Comparison of ENCODE assay signal across 27 mouse cellular contexts in genomic region chr8:121271542-121271941, GRCm38 (mm10).
A peak's percentile ranks its signal among the peaks of the same experiment; 100 is the strongest.
DNase-seq lines count a peak whose midpoint lies in the region; ATAC-seq and TF ChIP-seq lines count a peak whose summit lies in the region.
"Had no signal": no experiment of that assay in that cellular context is flagged by ENCODE, and none has a peak within 500 bp of the region (broad histone marks: within the 10 kb centered on the region; RNA-seq: fewer than 3 reads in every experiment).

No protein-coding gene starts in this region.

- no peaks in the 10 kb centered on the region for H3K36me3 ChIP-seq in kidney, adult 2 months (ENCODE audit: control insufficient read depth, insufficient read depth, low read length)
- no peaks in the 10 kb centered on the region for H3K36me3 ChIP-seq in limb, embryonic 10.5 days
- no peaks in the 10 kb centered on the region for H3K36me3 ChIP-seq in midbrain, postnatal 0 days (ENCODE audit: insufficient read depth, low read length)
- H3K36me3 ChIP-seq: embryonic facial prominence, embryonic 12.5 days; embryonic facial prominence, embryonic 15.5 days; forebrain, embryonic 12.5 days; G1E; heart, embryonic 10.5 days; heart, embryonic 13.5 days had no signal

- no peak overlapping the region for H3K27ac ChIP-seq in kidney, adult 2 months (ENCODE audit: insufficient read depth, low read depth, low read length)
- H3K27ac ChIP-seq in limb, embryonic 10.5 days, result peak overlapping the region; percentile 42; the same call in 1 of the 2 replicates
- no peak overlapping the region for H3K27ac ChIP-seq in midbrain, postnatal 0 days (ENCODE audit: low read depth, low read length)
- H3K27ac ChIP-seq: embryonic facial prominence, embryonic 12.5 days; embryonic facial prominence, embryonic 15.5 days; forebrain, embryonic 12.5 days; heart, adult 2 months; heart, embryonic 10.5 days; heart, embryonic 13.5 days; hindbrain, embryonic 14.5 days; hindbrain, postnatal 0 days had no signal

- H3K27me3 ChIP-seq in kidney, adult 2 months (replicated peaks; ENCODE audit: control insufficient read depth, insufficient read depth, low read length), result no peaks in the 10 kb centered on the region
- peaks cover 29% of the 10 kb centered on the region for H3K27me3 ChIP-seq in limb, embryonic 10.5 days (ENCODE audit: low read depth, poor library complexity, severe bottlenecking)
- H3K27me3 ChIP-seq in midbrain, postnatal 0 days (ENCODE audit: insufficient read depth, low read length), result no peaks in the 10 kb centered on the region
- H3K27me3 ChIP-seq: embryonic facial prominence, embryonic 12.5 days; embryonic facial prominence, embryonic 15.5 days; forebrain, embryonic 12.5 days had no signal

- no peak overlapping the region for H3K4me3 ChIP-seq in kidney, adult 2 months (ENCODE audit: insufficient read depth, low read depth, low read length)
- H3K4me3 ChIP-seq in limb, embryonic 10.5 days, result no peak overlapping the region
- no peak overlapping the region for H3K4me3 ChIP-seq in midbrain, postnatal 0 days (ENCODE audit: low read depth, low read length)
- H3K4me3 ChIP-seq: embryonic facial prominence, embryonic 12.5 days; embryonic facial prominence, embryonic 15.5 days; forebrain, embryonic 12.5 days; heart, adult 2 months; heart, embryonic 10.5 days; heart, embryonic 13.5 days had no signal

- WGBS in kidney, adult 2 months, result 84% methylated on average over 8 of the region's 8 CpGs
- 84% methylated on average over 8 of the region's 8 CpGs for WGBS in limb, embryonic 10.5 days
- 69% methylated on average over 8 of the region's 8 CpGs for WGBS in midbrain, postnatal 0 days

- no peaks in the 10 kb centered on the region for H3K9me3 ChIP-seq in limb, embryonic 10.5 days (replicated peaks)
- H3K9me3 ChIP-seq in midbrain, postnatal 0 days (ENCODE audit: low read length), result no peaks in the 10 kb centered on the region
- H3K9me3 ChIP-seq: embryonic facial prominence, embryonic 15.5 days; forebrain, embryonic 12.5 days; heart, embryonic 10.5 days; heart, embryonic 13.5 days had no signal

- no peak for TF ChIP-seq POLR2A in kidney, adult 2 months (IDR thresholded peaks at IDR 0.05; ENCODE audit: low read depth, low read length)

- no peak for ATAC-seq in midbrain, postnatal 0 days (ENCODE audit: low FRiP score)
- ATAC-seq: activated CD4-positive, CD25-positive, alpha-beta regulatory T cell, adult 4 months; forebrain, embryonic 16.5 days; hindbrain, postnatal 0 days; inflammation-experienced regulatory T-cells, adult 6 months had no signal

- TF ChIP-seq CTCF in kidney, adult 2 months (conservative IDR thresholded peaks at IDR 0.05; ENCODE audit: insufficient read depth, insufficient read length, low read depth, low read length), result no peak
- no peak for TF ChIP-seq CTCF in midbrain, postnatal 0 days (IDR thresholded peaks at IDR 0.05)

- no peaks in the 10 kb centered on the region for H3K4me1 ChIP-seq in kidney, adult 2 months (ENCODE audit: control insufficient read depth, insufficient read depth, low read length)
- H3K4me1 ChIP-seq in limb, embryonic 10.5 days, result peaks cover 25% of the 10 kb centered on the region
- H3K4me1 ChIP-seq in midbrain, postnatal 0 days (ENCODE audit: insufficient read depth, low read length), result no peaks in the 10 kb centered on the region
- H3K4me1 ChIP-seq: embryonic facial prominence, embryonic 12.5 days had no signal

- H3K4me2 ChIP-seq in midbrain, postnatal 0 days (ENCODE audit: low read depth, low read length, poor library complexity, severe bottlenecking), result no peak overlapping the region
- H3K4me2 ChIP-seq: embryonic facial prominence, embryonic 12.5 days; embryonic facial prominence, embryonic 15.5 days; forebrain, embryonic 12.5 days; heart, embryonic 13.5 days; hindbrain, embryonic 14.5 days had no signal

- H3K9ac ChIP-seq in midbrain, postnatal 0 days (replicated peaks; ENCODE audit: low read length, poor library complexity, severe bottlenecking), result no peak overlapping the region
- H3K9ac ChIP-seq: embryonic facial prominence, embryonic 12.5 days; embryonic facial prominence, embryonic 15.5 days; forebrain, embryonic 12.5 days; heart, embryonic 13.5 days; hindbrain, embryonic 14.5 days had no signal

- DNase-seq in adrenal gland, postnatal 14 days, result peak; percentile 37
- no peak for DNase-seq in adrenal gland, adult (ENCODE audit: inconsistent age in 2 of 2, low spot score in 1 of 2)
- peak; percentile 55 for DNase-seq in kidney, postnatal 10 days
- no peak for DNase-seq in kidney, adult 2 months
- DNase-seq in MN1 (ENCODE audit: low spot score), result peak; percentile 77
- no peak for DNase-seq in limb, embryonic 10.5 days (ENCODE audit: low spot score)
- no peak for DNase-seq in midbrain, postnatal 0 days (ENCODE audit: low spot score)
- DNase-seq: adrenal gland, postnatal 10 days; cerebellum, adult 11 months; cerebellum, adult 2 months; cerebellum, adult 9-11 months; gastrocnemius, postnatal 10 days; gastrocnemius, postnatal 36 days; heart, adult 2 months; heart, postnatal 14 days; heart, postnatal 4 days had no signal

Comparison
In these comparisons a context has a peak if more than half of its experiments do, and no peak if none do; other contexts are left out.
1. DNase-seq: peak in adrenal gland, postnatal 14 days (single experiment), kidney, postnatal 10 days (single experiment) and MN1 (single experiment); none in adrenal gland, adult (0 of 2), kidney, adult 2 months (single experiment), limb, embryonic 10.5 days (single experiment) and midbrain, postnatal 0 days (single experiment).